Mouse (Mus musculus) thymus, adult 2 months (tissue): ENCODE data around the gene Arhgap23.

Source experiments
- CTCF ChIP-seq: fragments of 200-500 bp; IDR thresholded peaks from 2 replicates; pipeline ENCODE4 v1.5.1; 2012; ENCODE audit warnings: mild to moderate bottlenecking, control low read depth, low read length, moderate library complexity, borderline replicate concordance; ENCODE audit not compliant: control insufficient read depth, poor library complexity, insufficient read depth; ENCODE audit errors: extremely low read depth
- POLR2A ChIP-seq: fragments of 200-500 bp; IDR thresholded peaks from 2 replicates; pipeline ENCODE4 v1.6.1; 2012; ENCODE audit warnings: mild to moderate bottlenecking, low read length, control low read depth, moderate library complexity; ENCODE audit not compliant: control insufficient read depth, poor library complexity, insufficient read depth; ENCODE audit errors: extremely low read depth

DNA sequence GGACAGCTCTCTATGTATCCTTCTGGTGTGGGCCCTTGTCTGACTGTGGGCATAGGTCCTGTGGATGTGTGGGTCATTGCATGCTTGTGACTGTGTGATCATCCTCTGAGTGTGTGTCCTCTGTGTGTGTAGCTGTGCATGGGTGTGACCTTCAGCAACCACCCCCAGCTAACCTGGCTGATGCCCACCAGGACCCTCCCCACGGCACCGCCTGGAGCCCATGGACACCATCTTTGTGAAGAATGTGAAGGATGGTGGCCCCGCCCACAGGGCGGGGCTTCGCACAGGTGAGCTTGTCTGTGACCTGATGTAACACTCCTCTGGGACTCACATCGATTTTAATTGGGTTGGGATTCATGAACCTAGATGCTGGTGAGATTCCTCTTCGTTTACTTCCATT is 32.6 kb downstream of the Arhgap23 start:
- TF ChIP-seq CTCF (no peak), POLR2A (no peak)
